Mouse (Mus musculus) lung, postnatal 0 days (tissue): ENCODE data around the gene Apba3.

ENCODE experiments used
- CTCF ChIP-seq: IDR thresholded peaks from 2 replicates; pipeline ENCODE4 v1.5.1; 2016; ENCODE audit warnings: antibody characterized with exemption, mild to moderate bottlenecking
- EP300 ChIP-seq: IDR thresholded peaks from 2 replicates; pipeline ENCODE4 v1.6.1; 2016; ENCODE audit warnings: antibody characterized with exemption, mild to moderate bottlenecking, control low read depth

GRCm38 (mm10) chr10:81289278-81289677 lies 22.5 kb downstream of the Apba3 start:
- TF ChIP-seq CTCF (peak; percentile 95), EP300 (no peak)
